8 mouse cellular contexts compared by ENCODE assay signal in genomic region chr9:64049471-64050380, GRCm38 (mm10). TPM values are rescaled to one million over a fixed set of nuclear protein-coding genes. Genes with fewer than 3 reads are reported as not detected.
A peak's percentile ranks its signal among the peaks of the same experiment; 100 is the strongest.
DNase-seq lines count a peak whose midpoint lies in the region; ATAC-seq and TF ChIP-seq lines count a peak whose summit lies in the region.

No protein-coding gene starts in this region.

- H3K4me1 ChIP-seq in MEL (ENCODE audit: control insufficient read depth in 1 of 2, insufficient read depth in 2 of 2, low read length in 2 of 2) = peaks cover 7 to 26% of the 10 kb centered on the region in 2 experiments; a peak in 3 of 4 replicates
- peaks cover 18% of the 10 kb centered on the region for H3K4me1 ChIP-seq in forebrain, embryonic 13.5 days

- peak; percentile 65 for ATAC-seq in forebrain, embryonic 13.5 days

- WGBS in forebrain, embryonic 13.5 days = 8% methylated on average over 32 of the region's 32 CpGs

- intact Hi-C loops in heart, postnatal 14 days (cut with DNase I) = no loop called here

- H3K9ac ChIP-seq in MEL (ENCODE audit: control insufficient read depth, low read depth, low read length, poor library complexity, severe bottlenecking) = peak overlapping the region; percentile 53
- H3K9ac ChIP-seq in forebrain, embryonic 13.5 days = peak overlapping the region; percentile 53

- H3K27me3 ChIP-seq in MEL (ENCODE audit: control insufficient read depth in 1 of 2, insufficient read depth in 2 of 2, low read length in 2 of 2) = no peaks in the 10 kb centered on the region; a peak in 1 of 4 replicates
- 0 out of 2 replicates have a peak, but pooled peaks cover 3% of the 10 kb centered on the region for H3K27me3 ChIP-seq in forebrain, embryonic 13.5 days

- TF ChIP-seq EP300 in MEL (IDR thresholded peaks at IDR 0.05; ENCODE audit: low read depth in 1 of 2, low read length in 2 of 2) = no peak

- H3K4me2 ChIP-seq in forebrain, embryonic 13.5 days = peak overlapping the region; percentile 66

- no peaks in the 10 kb centered on the region for H3K9me3 ChIP-seq in MEL (replicated peaks; ENCODE audit: insufficient read depth, low read length)
- H3K9me3 ChIP-seq in forebrain, embryonic 13.5 days (replicated peaks) = no peaks in the 10 kb centered on the region

- peak overlapping the region; percentile 22; the same call in 1 of the 2 replicates for H3K27ac ChIP-seq in MEL (ENCODE audit: control insufficient read depth, low read depth, low read length)
- H3K27ac ChIP-seq in forebrain, embryonic 13.5 days = no peak overlapping the region

- no peak for TF ChIP-seq POLR2A in MEL (IDR thresholded peaks at IDR 0.05; ENCODE audit: control insufficient read depth in 1 of 2, insufficient read depth in 1 of 2, low read depth in 1 of 2, low read length in 2 of 2, poor library complexity in 1 of 2)

- H3K79me2 ChIP-seq in MEL (ENCODE audit: control insufficient read depth, insufficient read depth, low read length, poor library complexity) = no peaks in the 10 kb centered on the region

- peak overlapping the region; percentile 62 to 67 for H3K4me3 ChIP-seq in MEL (ENCODE audit: control insufficient read depth in 1 of 2, insufficient read depth in 1 of 2, low read depth in 2 of 2, low read length in 2 of 2)
- H3K4me3 ChIP-seq in forebrain, embryonic 13.5 days = peak overlapping the region; percentile 39

- DNase-seq in MEL (ENCODE audit: low read depth, low spot score) = peak; percentile 83
- DNase-seq in c-Kit-positive CD71-negative TER-119-negative erythroid progenitor cells, embryonic 14.5 days (ENCODE audit: low read depth) = peak; percentile 63
- DNase-seq in heart, postnatal 14 days = peak; percentile 54 to 75
- peak; percentile 77 to 86 for DNase-seq in kidney, postnatal 4 days
- DNase-seq in lung, postnatal 25 days (ENCODE audit: low spot score) = peak; percentile 86
- peak; percentile 72 for DNase-seq in ovary, postnatal 36 days (ENCODE audit: low spot score)
- peak; percentile 81 for DNase-seq in thymus, postnatal 14 days

- TF ChIP-seq CTCF in MEL (IDR thresholded peaks at IDR 0.05 in 2 of 3, conservative IDR thresholded peaks at IDR 0.05 in 1 of 3; ENCODE audit: control insufficient read depth in 1 of 3, insufficient read depth in 1 of 3, low read depth in 2 of 3, low read length in 3 of 3, poor library complexity in 1 of 3, severe bottlenecking in 1 of 3) = no peak

- TF ChIP-seq RAD21 in MEL (IDR thresholded peaks at IDR 0.05; ENCODE audit: low read depth, low read length) = no peak

- H3K36me3 ChIP-seq in MEL (ENCODE audit: control insufficient read depth in 1 of 2, insufficient read depth in 2 of 2, low read length in 2 of 2) = peaks cover 0 to 15% of the 10 kb centered on the region in 2 experiments; a peak in 2 of 4 replicates
- H3K36me3 ChIP-seq in forebrain, embryonic 13.5 days (ENCODE audit: poor library complexity, severe bottlenecking) = no peaks in the 10 kb centered on the region

TF ChIP-seq in MEL, 35 proteins besides CTCF, POLR2A, EP300 and RAD21:
- peak; percentile 79 for TF ChIP-seq TBP (IDR thresholded peaks at IDR 0.05; ENCODE audit: low read depth, low read length)
- no peak for TF ChIP-seq MYC (IDR thresholded peaks at IDR 0.05; ENCODE audit: low read depth, low read length)
- TF ChIP-seq ZMIZ1 (IDR thresholded peaks at IDR 0.05; ENCODE audit: low read depth, low read length) = peak; percentile 72; the same call in 1 of the 2 replicates
- 0 out of 2 replicates have a peak, but pooled peaks have one; percentile 2 for TF ChIP-seq TCF12 (IDR thresholded peaks at IDR 0.05; ENCODE audit: low read depth, low read length)
- TF ChIP-seq MEF2A (IDR thresholded peaks at IDR 0.05; ENCODE audit: extremely low read depth, insufficient replicate concordance, low read depth, low read length, poor library complexity, severe bottlenecking) = no peak
- TF ChIP-seq NELFE (IDR thresholded peaks at IDR 0.05; ENCODE audit: low read depth, low read length) = no peak; the same call in 1 of the 2 replicates
- TF ChIP-seq HCFC1 (IDR thresholded peaks at IDR 0.05; ENCODE audit: low read depth, low read length) = peak; percentile 35; the same call in 1 of the 2 replicates
- peak; percentile 73 for TF ChIP-seq USF1 (IDR thresholded peaks at IDR 0.05; ENCODE audit: low read depth, low read length)
- TF ChIP-seq MAX (IDR thresholded peaks at IDR 0.05; ENCODE audit: low read length) = peak; percentile 26; the same call in 1 of the 2 replicates
- TF ChIP-seq ELF1 (IDR thresholded peaks at IDR 0.05; ENCODE audit: low read depth, low read length) = 0 out of 2 replicates have a peak, but pooled peaks have one; percentile 29
- peak; percentile 43; the same call in 1 of the 2 replicates for TF ChIP-seq BHLHE40 (IDR thresholded peaks at IDR 0.05; ENCODE audit: borderline replicate concordance, low read depth, low read length)
- no peak for TF ChIP-seq CHD2 (IDR thresholded peaks at IDR 0.05; ENCODE audit: low read length)
- TF ChIP-seq MXI1 (IDR thresholded peaks at IDR 0.05; ENCODE audit: low read depth, low read length) = no peak; the same call in none of the 2 replicates
- TF ChIP-seq CHD1 (IDR thresholded peaks at IDR 0.05; ENCODE audit: low read depth, low read length) = no peak
- no peak for TF ChIP-seq MAFK (IDR thresholded peaks at IDR 0.05; ENCODE audit: borderline replicate concordance, low read depth, low read length)

RNA-seq across cellular contexts. Expression of gene Smad6, which starts 27.9 kb away (rescaled TPM):
- total RNA-seq in MEL (2012; rRNA removed) = 2.1 and 2.2 TPM in 2 replicates
- 1 to 10 TPM in 1 of 2 experiments, not detected in 1; 3.9 TPM for polyA plus RNA-seq in MEL (2012; ENCODE audit: insufficient read depth in 1 of 2, insufficient read length in 2 of 2, low read depth in 1 of 2, low replicate concordance in 2 of 2, missing spikeins in 1 of 2)
- polyA plus RNA-seq in forebrain, embryonic 13.5 days (2015; fragmentation: Nextera tagmentation; extraction: Ambion mirVana) = 1.6 and 1.7 TPM in 2 replicates
- 10 to 100 TPM; 13.6 to 15.5 TPM for total RNA-seq in heart, postnatal 14 days (2021)
